Mouse (Mus musculus): Measurements from ENCODE around the gene Sdhaf3.
"Not testable (repeated sequence)": the region's sequence is repeated elsewhere in the genome, so short reads cannot be mapped to it uniquely, and the experiment has no call there.

The Sdhaf3 gene

GRCm38 (mm10) chr6:6955764-6956561 is at the start of gene Sdhaf3:
Gene Sdhaf3, plus strand, starts transcription at chr6:6956004.
- DNase-seq, result peak; percentile 96

DNA sequence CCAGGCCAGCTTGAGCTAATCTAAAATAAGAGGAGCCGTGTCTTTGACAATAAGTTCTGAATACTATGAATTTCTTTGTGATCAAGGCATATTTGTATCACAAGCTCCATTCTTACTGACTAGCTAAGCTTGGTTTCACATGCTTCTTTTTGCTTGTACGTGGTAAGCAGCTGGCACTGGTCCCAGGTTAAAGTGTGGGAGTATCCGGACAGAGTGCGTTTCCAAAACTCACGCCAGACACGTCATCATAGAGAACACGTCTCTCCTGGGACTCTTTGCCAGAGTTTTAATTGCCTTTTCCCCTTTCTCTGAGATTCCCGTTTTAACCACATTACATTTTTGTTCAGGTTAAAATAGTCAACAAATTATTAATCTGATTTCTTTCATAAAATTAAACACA is 46.2 kb upstream of the Sdhaf3 start:
- DNase-seq, result peak; percentile 53

GRCm38 (mm10) chr6:6914304-6914703 is 41.5 kb upstream of the Sdhaf3 start:
- no peak for DNase-seq

DNA sequence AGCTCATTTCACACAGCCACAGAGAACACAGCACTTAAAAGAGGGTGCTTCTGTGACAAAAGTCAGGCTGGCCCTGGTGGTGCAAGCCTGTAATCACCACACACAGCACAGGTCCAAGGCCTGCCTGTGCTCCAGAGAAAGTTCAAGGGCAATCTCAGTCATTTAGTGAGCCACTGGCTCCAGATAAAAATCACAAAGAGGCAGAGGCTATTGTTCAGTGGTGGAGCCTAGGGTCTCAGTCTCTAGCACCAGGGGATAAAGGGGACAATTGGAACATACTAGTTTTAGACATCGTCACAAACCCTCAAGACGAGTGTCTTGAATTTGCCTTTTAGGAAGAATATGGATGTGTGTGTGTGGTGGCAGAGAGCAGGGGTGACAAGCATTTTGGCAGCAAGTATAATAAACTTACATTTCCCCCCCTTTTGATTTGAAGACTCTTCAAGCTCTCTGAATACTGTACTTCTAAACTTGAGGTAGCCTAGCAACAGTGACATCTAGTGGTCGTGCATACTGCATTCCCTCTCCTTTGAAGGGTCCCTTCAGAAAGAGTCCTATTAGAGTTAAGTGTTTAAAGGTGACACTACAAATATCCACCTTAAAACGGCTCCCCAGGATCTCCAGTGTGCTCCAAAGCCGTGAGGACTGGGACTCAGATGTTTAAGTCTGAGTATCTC is 40.8 kb upstream of the Sdhaf3 start:
- DNase-seq, result peak; percentile 56

DNA sequence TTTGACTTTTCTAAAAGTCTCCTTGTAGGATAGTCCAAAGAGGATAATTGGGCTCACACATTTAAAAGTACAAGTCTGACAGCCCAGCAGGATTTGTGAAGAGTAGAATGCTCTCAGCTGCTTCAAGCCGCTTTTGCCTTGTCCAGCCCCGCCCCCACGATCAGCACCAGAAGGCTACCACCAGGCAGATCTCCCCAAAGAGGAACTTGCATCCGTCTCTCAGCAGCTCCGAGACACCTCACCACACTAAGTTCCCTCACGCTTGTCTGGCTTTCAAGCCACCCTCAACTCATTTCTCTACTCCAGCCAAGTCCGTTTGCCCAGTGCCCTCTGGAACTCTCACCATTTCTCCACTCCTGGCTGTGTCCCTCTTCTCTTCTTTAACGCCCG is 40.3 kb upstream of the Sdhaf3 start:
- DNase-seq, result no peak

DNA sequence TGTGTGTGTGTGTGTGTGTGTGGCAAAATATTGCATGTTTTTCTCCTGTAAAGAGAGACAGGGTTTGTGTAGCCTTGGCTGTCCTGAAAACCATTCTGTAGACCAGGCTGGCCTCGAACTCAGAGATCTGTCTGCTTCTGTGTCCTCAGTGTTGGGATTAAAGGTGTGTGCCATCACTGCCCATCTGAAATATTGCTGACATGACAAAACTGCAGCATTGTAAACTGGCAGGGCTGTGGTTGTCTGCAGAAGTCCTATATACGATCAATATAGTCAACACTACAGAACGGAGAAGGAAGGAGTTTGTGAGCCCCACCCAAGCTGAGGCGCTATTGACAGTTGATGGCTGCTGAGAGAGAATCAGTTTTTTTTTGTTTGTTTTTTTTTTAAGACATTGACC is 38.5 kb upstream of the Sdhaf3 start:
- no peak for DNase-seq

DNA sequence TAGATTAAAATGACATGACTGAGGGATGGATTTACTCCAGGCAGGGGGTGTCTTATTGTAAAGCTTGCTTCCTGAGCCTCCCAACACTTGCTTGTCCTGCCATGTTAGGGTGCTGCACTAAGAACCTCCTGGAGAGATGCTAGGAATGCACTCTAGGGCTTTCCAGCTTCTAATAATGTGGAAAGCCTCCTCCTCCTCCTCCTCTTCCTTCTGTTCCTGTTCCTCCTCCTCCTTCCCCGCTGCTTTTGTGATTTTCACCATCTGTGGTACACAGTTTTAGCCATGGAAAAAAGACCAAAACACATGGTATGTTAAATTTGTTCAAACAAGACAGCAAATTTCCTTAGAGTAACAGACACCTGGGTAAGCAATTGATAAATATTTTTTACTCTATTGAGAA is 30.5 kb upstream of the Sdhaf3 start:
- no peak for DNase-seq

- no peak for DNase-seq
Observed at GRCm38 (mm10) chr6:6930831-6931230, 25.0 kb upstream of the Sdhaf3 start.

- DNase-seq, result no peak
Observed at GRCm38 (mm10) chr6:6931507-6931906, 24.3 kb upstream of the Sdhaf3 start.

DNA sequence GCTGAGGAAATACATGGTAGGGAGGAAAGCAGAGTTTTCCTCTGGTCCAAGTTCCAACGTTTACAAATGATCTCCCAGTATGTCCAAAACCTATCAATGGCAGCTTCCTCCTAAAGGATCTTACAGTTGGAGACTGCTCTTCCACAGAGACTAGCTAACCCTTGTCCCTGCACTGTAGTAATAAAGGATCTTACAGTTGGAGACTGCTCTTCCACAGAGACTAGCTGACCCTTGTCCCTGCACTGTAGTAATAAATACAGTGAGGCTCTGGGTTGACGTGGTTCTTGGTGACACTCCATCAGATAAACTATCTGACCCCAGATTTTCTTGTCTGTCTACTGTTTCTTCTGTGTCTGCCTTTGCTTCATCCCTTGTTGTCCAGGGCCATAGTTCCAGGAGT is 15.0 kb upstream of the Sdhaf3 start:
- no peak for DNase-seq

DNA sequence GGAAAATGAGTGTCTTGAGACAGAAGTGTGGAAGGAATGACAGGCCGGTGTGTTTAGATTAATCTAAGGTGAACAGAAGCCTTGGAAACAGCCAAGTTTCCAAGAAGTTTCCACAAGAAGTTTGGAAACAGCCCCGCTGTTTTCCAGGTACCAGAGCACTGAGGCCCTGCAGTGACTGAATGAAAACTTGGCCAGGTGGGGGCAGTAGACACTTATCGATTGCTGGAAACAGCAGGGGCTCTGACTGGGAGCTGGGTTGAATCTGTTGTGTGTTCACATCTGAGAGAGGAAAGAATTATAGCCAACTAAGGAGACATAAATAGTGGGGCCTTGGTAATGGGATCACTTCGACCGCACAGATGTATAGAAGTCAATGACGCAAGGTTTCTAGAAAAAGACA is 13.0 kb upstream of the Sdhaf3 start:
- DNase-seq, result peak; percentile 16

DNA sequence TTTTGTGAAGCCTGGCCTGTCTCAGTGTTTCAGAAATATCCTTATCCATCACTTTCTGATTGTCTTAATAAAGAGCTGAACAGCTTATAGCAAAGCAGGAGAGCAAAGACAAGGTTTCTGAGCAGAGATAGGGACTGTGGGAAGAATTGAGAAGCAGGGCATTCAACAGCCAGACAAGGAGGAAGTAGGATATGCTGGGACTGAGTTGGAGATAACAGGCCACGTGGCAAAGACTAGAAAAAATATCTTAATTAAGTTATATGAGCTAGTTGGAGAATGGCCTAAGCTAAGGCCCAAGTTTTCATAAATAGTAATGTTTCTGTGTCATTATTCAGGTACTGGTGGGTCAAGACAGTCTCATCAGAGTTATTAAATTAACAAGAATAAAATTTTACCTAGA is 8.2 kb upstream of the Sdhaf3 start:
- no peak for DNase-seq

- DNase-seq, result no peak
Observed at GRCm38 (mm10) chr6:6955395-6955763, 425 bp upstream of the Sdhaf3 start.

DNA sequence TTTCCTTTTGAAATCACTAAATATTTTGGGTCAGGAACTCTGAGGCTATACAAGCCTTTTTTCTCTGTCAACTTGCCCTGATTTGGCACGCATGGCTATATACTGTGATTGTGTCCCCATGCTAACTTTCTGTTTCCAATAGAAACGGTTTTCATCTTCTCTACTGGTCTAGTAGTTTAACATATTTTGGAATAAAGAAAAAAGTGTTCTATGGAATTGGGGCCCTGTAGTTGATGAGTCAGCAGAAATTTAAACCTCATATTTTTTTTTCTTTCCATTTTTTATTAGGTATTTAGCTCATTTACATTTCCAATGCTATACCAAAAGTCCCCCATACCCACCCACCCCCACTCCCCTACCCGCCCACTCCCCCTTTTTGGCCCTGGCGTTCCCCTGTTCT is 3.4 kb downstream of the Sdhaf3 start:
- not testable (repeated sequence) for DNase-seq

DNA sequence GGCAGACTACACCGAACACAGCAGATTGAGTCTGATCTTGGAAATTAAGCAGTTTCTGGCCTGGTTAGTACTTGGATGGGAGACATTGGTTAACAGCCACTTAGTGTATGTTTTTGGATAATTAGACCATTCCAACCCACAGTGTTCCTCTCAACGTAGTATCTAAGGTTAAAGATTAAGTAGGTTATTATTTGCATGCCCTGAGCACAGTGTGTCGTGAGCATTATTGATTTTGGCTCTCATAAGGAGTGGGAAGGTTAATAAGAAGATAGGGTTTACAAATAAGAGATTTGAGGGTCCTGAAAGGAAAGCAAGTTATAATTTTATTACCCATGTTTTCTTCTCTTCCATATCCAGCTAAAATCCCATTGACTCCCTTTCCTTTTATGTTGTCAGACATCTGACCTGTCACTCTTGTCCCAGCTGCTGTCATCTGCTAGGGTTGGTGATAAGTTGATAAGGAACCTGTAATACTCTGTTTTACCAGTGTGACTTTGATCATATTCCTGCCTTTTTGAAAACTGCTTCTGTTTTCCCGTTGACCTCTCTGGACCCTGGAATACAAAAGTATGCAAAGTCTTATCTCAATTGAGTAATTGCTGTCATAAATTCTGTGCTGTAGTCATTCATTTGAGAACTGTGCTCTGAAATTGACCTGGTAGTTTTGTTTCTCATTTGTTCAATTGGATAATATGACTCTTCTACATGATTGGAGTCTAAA is 41.6 kb downstream of the Sdhaf3 start:
- no peak for DNase-seq

- DNase-seq, result no peak
Observed at GRCm38 (mm10) chr6:6997956-6998355, 42.2 kb downstream of the Sdhaf3 start.

DNA sequence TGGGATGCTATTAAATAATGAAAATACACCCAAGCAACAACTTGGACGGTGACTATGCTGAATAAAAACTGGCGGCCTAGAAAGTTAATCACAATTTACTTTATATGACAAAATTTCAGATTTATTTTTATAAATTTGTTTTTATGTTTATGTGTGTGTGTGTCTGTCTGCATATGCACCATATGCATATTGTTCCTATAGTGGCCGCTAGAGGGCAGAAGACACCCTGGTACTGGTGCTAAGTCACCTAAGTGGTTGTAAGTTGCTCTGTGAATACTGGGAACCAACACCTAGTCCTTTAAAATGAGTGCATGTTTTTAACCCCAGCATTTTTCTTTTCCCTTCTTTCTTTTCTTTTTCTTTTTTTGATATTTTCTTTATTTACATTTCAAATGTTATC is 43.2 kb downstream of the Sdhaf3 start:
- no peak for DNase-seq

- DNase-seq, result no peak
Observed at GRCm38 (mm10) chr6:7003085-7003484, 47.3 kb downstream of the Sdhaf3 start.

DNA sequence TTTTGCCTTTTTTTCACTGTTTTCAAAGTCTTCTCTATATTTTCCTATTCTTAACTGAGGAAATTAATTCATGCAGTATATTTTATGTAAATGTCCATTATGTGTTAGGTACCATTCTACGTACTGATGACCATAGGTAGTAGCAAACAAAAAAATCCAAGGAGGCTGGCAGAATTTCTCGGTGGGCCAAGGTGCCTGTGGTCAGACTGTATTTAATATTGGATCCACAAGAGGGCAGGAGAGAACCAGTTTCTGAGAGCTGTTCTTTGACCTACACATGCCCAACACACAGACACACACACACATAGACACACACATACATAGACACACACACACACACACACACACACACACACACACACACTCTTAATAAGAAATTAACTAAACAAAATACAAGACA is 48.2 kb downstream of the Sdhaf3 start:
- DNase-seq, result peak; percentile 2

- DNase-seq, result no peak
Observed at GRCm38 (mm10) chr6:7038087-7038486, 82.3 kb downstream of the Sdhaf3 start.

DNA sequence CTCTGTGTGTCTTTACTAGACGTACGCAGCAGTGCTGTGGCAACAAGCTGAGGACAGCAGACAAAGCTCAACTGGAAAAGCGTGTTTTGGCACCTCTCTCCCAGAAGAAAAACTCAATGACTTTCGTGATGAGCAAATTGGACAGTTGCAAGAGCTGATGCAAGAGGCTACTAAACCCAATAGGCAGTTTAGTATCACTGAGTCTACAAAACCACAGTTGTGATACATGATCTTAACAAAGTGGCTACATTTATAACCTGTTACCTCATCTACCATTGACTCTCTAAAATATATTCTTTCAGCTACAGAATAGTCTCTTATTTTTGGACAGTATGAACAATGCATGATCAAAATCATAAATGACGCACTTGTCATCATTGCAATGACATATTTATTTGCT is 83.0 kb downstream of the Sdhaf3 start:
- no peak for DNase-seq

DNA sequence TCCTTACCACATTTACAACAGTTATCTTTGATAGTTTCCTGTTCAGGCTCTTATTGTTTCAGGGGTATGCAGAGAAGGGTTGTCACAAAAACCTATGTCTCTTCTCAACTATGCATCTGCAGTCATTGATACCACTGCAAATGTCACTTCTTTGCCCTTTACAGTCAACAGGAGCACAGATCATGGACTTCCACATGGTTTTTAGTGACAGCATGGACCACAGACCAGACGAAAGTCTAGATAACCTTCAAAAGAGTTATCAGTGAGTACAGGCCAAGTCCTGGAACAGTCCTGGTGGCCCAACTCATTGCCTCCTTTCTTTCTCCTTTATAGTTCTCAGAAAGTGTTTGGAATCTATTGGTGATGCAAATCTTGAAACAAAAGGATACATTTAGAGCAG is 86.1 kb downstream of the Sdhaf3 start:
- no peak for DNase-seq

GRCm38 (mm10) chr6:7062819-7063218 is 107.0 kb downstream of the Sdhaf3 start:
- DNase-seq, result no peak

DNA sequence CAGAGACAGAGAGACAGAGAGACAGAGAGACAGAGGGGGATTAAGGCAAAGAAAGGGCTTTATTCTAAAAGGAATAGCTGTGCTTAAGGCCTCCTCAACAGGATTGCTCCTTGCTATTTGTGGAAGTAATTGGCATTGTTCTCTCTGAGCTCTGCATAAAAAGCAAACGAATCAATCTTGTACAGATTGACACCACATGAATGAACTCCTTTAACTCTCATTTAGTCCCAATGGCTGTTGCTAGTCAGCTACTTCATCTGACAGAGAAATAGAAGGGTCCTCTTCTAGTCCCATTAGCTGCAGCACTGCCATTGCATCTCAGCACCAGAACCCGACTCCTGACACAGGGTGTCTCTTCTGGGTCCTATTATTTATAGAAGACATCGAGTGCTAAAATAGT is 113.0 kb downstream of the Sdhaf3 start:
- DNase-seq, result no peak

All from kidney, postnatal 14 days (tissue).